Mouse (Mus musculus): ENCODE measurements at regions not wholly inside any gene's neighbourhood (a gene's known extent, or its start where the extent isn't known, plus 50 kb on each side); places are given as distances from the start of the nearest gene placed in this dataset.
"Not testable (repeated sequence)": the region's sequence is repeated elsewhere in the genome, so short reads cannot be mapped to it uniquely, and the experiment has no call there.

- no peak for ATAC-seq (replicated peaks; ENCODE audit: low FRiP score, low TSS enrichment, poor library complexity, severe bottlenecking)
Observed at GRCm38 (mm10) chr16:93359772-93360171, 244.1 kb downstream of the Setd4 start.

GRCm38 (mm10) chr16:93358613-93359012 lies 245.2 kb downstream of the Setd4 start:
- ATAC-seq (replicated peaks; ENCODE audit: low FRiP score, low TSS enrichment, poor library complexity, severe bottlenecking): peak; percentile 77

GRCm38 (mm10) chr16:93358166-93358565 lies 245.7 kb downstream of the Setd4 start:
- ATAC-seq (replicated peaks; ENCODE audit: low FRiP score, low TSS enrichment, poor library complexity, severe bottlenecking): no peak

- ATAC-seq (replicated peaks; ENCODE audit: low FRiP score, low TSS enrichment, poor library complexity, severe bottlenecking): no peak
Observed at GRCm38 (mm10) chr16:93355204-93355899, 248.5 kb downstream of the Setd4 start.

GRCm38 (mm10) chr16:93353971-93354370 lies 249.9 kb downstream of the Setd4 start:
- no peak for ATAC-seq (replicated peaks; ENCODE audit: low FRiP score, low TSS enrichment, poor library complexity, severe bottlenecking)

GRCm38 (mm10) chr16:93344555-93344954 lies 259.3 kb downstream of the Setd4 start:
- ATAC-seq (replicated peaks; ENCODE audit: low FRiP score, low TSS enrichment, poor library complexity, severe bottlenecking): no peak

- no peak for ATAC-seq (replicated peaks; ENCODE audit: low FRiP score, low TSS enrichment, poor library complexity, severe bottlenecking)
Observed at GRCm38 (mm10) chr16:93342701-93343100, 261.2 kb downstream of the Setd4 start.

GRCm38 (mm10) chr16:93341791-93342190 lies 262.1 kb downstream of the Setd4 start:
- no peak for ATAC-seq (replicated peaks; ENCODE audit: low FRiP score, low TSS enrichment, poor library complexity, severe bottlenecking)

GRCm38 (mm10) chr16:93338806-93339205 lies 265.1 kb downstream of the Setd4 start:
- no peak for ATAC-seq (replicated peaks; ENCODE audit: low FRiP score, low TSS enrichment, poor library complexity, severe bottlenecking)

GRCm38 (mm10) chr16:93335322-93336111 lies 268.3 kb downstream of the Setd4 start:
- 0 out of 2 replicates have a peak, but pooled peaks have one; percentile 33 for ATAC-seq (replicated peaks; ENCODE audit: low FRiP score, low TSS enrichment, poor library complexity, severe bottlenecking)

- ATAC-seq (replicated peaks; ENCODE audit: low FRiP score, low TSS enrichment, poor library complexity, severe bottlenecking): no peak
Observed at GRCm38 (mm10) chr16:93333654-93334053, 270.2 kb downstream of the Setd4 start.

- ATAC-seq (replicated peaks; ENCODE audit: low FRiP score, low TSS enrichment, poor library complexity, severe bottlenecking): no peak
Observed at GRCm38 (mm10) chr16:93328680-93329395, 275.0 kb downstream of the Setd4 start.

GRCm38 (mm10) chr16:93324911-93325310 lies 279.0 kb downstream of the Setd4 start:
- no peak for ATAC-seq (replicated peaks; ENCODE audit: low FRiP score, low TSS enrichment, poor library complexity, severe bottlenecking)

GRCm38 (mm10) chr16:93323172-93323571 lies 280.7 kb downstream of the Setd4 start:
- ATAC-seq (replicated peaks; ENCODE audit: low FRiP score, low TSS enrichment, poor library complexity, severe bottlenecking): no peak

- ATAC-seq (replicated peaks; ENCODE audit: low FRiP score, low TSS enrichment, poor library complexity, severe bottlenecking): no peak
Observed at GRCm38 (mm10) chr16:93319581-93319980, 284.3 kb downstream of the Setd4 start.

GRCm38 (mm10) chr16:93311644-93312043 lies 292.2 kb downstream of the Setd4 start:
- no peak for ATAC-seq (replicated peaks; ENCODE audit: low FRiP score, low TSS enrichment, poor library complexity, severe bottlenecking)

GRCm38 (mm10) chr16:93308666-93309360 lies 295.1 kb downstream of the Setd4 start:
- ATAC-seq (replicated peaks; ENCODE audit: low FRiP score, low TSS enrichment, poor library complexity, severe bottlenecking): no peak

GRCm38 (mm10) chr16:93306951-93307350 lies 296.9 kb downstream of the Setd4 start:
- ATAC-seq (replicated peaks; ENCODE audit: low FRiP score, low TSS enrichment, poor library complexity, severe bottlenecking): no peak

- ATAC-seq (replicated peaks; ENCODE audit: low FRiP score, low TSS enrichment, poor library complexity, severe bottlenecking): not testable (repeated sequence)
Observed at GRCm38 (mm10) chr16:93306140-93306539, 297.7 kb downstream of the Setd4 start.

- ATAC-seq (replicated peaks; ENCODE audit: low FRiP score, low TSS enrichment, poor library complexity, severe bottlenecking): no peak
Observed at GRCm38 (mm10) chr16:93294430-93294829, 309.4 kb downstream of the Setd4 start.
